Mouse (Mus musculus): ENCODE data around the gene Olfr259. TPM values are rescaled to one million over a fixed set of nuclear protein-coding genes. Genes with fewer than 3 reads are reported as not detected.

Olfr259 gene
- not detected for polyA plus RNA-seq (2017; shearing (Covaris generic))

GRCm38 (mm10) chr2:87114467-87114866 is at the start of gene Olfr259:
Gene Olfr259, minus strand, starts transcription at chr2:87114567.

GRCm38 (mm10) chr2:87152524-87152923 is 38.2 kb upstream of the Olfr259 start, which contains the start of gene Olfr1111:
Gene Olfr1111, minus strand, starts transcription at chr2:87152624.

GRCm38 (mm10) chr2:87140200-87140599 is 25.8 kb upstream of the Olfr259 start, which contains the start of gene Olfr1110:
Gene Olfr1110, minus strand, starts transcription at chr2:87140300.

GRCm38 (mm10) chr2:87095908-87096307 is 18.5 kb downstream of the Olfr259 start, which contains the start of gene Olfr1109:
Gene Olfr1109, minus strand, starts transcription at chr2:87096008.

GRCm38 (mm10) chr2:87075717-87076116 is 38.6 kb downstream of the Olfr259 start, which contains the start of gene Olfr1107:
Gene Olfr1107, minus strand, starts transcription at chr2:87075817.

Other genes with a start within 250 kb of the Olfr259 start
- gene Gm13723, start 239.8 kb downstream of the Olfr259 start, polyA plus RNA-seq (2017; shearing (Covaris generic)) = under 1 TPM; 0.04 to 0.28 TPM
- gene Olfr1097, start 222.4 kb downstream of the Olfr259 start, polyA plus RNA-seq (2017; shearing (Covaris generic)) = under 1 TPM in 1 of 2 experiments, not detected in 1; 0.17 TPM
- under 1 TPM in 1 of 2 experiments, not detected in 1; 0.37 TPM for gene Olfr1098, start 190.0 kb downstream of the Olfr259 start, polyA plus RNA-seq (2017; shearing (Covaris generic))
- not detected for gene Olfr1099, start 153.9 kb downstream of the Olfr259 start, polyA plus RNA-seq (2017; shearing (Covaris generic))
- gene Olfr1100, start 134.6 kb downstream of the Olfr259 start, polyA plus RNA-seq (2017; shearing (Covaris generic)) = not detected
- not detected for gene Olfr1101, start 123.3 kb downstream of the Olfr259 start, polyA plus RNA-seq (2017; shearing (Covaris generic))
- not detected for gene Olfr1102, start 116.2 kb downstream of the Olfr259 start, polyA plus RNA-seq (2017; shearing (Covaris generic))
- not detected for gene Olfr1104, start 87.5 kb downstream of the Olfr259 start, polyA plus RNA-seq (2017; shearing (Covaris generic))
- under 1 TPM; 0.11 TPM for gene Olfr1105, start 78.0 kb downstream of the Olfr259 start, polyA plus RNA-seq (2017; shearing (Covaris generic))
- under 1 TPM in 1 of 2 experiments, not detected in 1; 0.18 TPM for gene Olfr1106, start 62.3 kb downstream of the Olfr259 start, polyA plus RNA-seq (2017; shearing (Covaris generic))
- not detected for gene Olfr1107, start 38.8 kb downstream of the Olfr259 start, polyA plus RNA-seq (2017; shearing (Covaris generic))
- under 1 TPM in 1 of 2 experiments, not detected in 1; 0.23 TPM for gene Olfr1109, start 18.6 kb downstream of the Olfr259 start, polyA plus RNA-seq (2017; shearing (Covaris generic))
- gene Olfr1110, start 25.7 kb upstream of the Olfr259 start, polyA plus RNA-seq (2017; shearing (Covaris generic)) = not detected
- not detected for gene Olfr1111, start 38.1 kb upstream of the Olfr259 start, polyA plus RNA-seq (2017; shearing (Covaris generic))
- not detected for gene Olfr1112, start 73.2 kb upstream of the Olfr259 start, polyA plus RNA-seq (2017; shearing (Covaris generic))
- not detected for gene Olfr1113, start 94.4 kb upstream of the Olfr259 start, polyA plus RNA-seq (2017; shearing (Covaris generic))
- not detected for gene Olfr1115, start 133.4 kb upstream of the Olfr259 start, polyA plus RNA-seq (2017; shearing (Covaris generic))
- gene Olfr1116, start 153.0 kb upstream of the Olfr259 start, polyA plus RNA-seq (2017; shearing (Covaris generic)) = under 1 TPM in 1 of 2 experiments, not detected in 1; 0.17 TPM
- under 1 TPM in 1 of 2 experiments, not detected in 1; 0.09 TPM for gene Olfr1118, start 193.0 kb upstream of the Olfr259 start, polyA plus RNA-seq (2017; shearing (Covaris generic))
- under 1 TPM in 1 of 2 experiments, not detected in 1; 0.10 TPM for gene Olfr1120, start 240.2 kb upstream of the Olfr259 start, polyA plus RNA-seq (2017; shearing (Covaris generic))

Measured in activated CD4-positive, CD25-positive, alpha-beta regulatory T cell (primary cell).